Mouse (Mus musculus) neural tube, embryonic 13.5 days (tissue): ENCODE results near the gene Atf6b. TPM values are rescaled to one million over a fixed set of nuclear protein-coding genes. Genes with fewer than 3 reads are reported as not detected.
A peak's percentile ranks its signal among the peaks of the same experiment; 100 is the strongest.

Experiments used
- ATAC-seq: fragments of 200-750 bp; cut with Nextera tagmentation; 2 replicates; pipeline ENCODE4 v1.8.0; 2017; ENCODE audit warnings: low read depth, mild to moderate bottlenecking, moderate TSS enrichment, moderate library complexity
- H3K27ac ChIP-seq: fragments of 300-500 bp; sonication (generic); replicated peaks from 2 replicates; pipeline ENCODE4 v1.5.1; 2015; ENCODE audit warnings: moderate library complexity, mild to moderate bottlenecking, inconsistent platforms
- H3K27me3 ChIP-seq: fragments of 300-500 bp; sonication (generic); 2 replicates; pipeline ENCODE4 v1.6.1; 2015; ENCODE audit warnings: mild to moderate bottlenecking, inconsistent platforms
- H3K36me3 ChIP-seq: fragments of 300-500 bp; sonication (generic); 2 replicates; pipeline ENCODE4 v1.6.1; 2015; ENCODE audit warnings: mild to moderate bottlenecking, inconsistent platforms
- H3K4me1 ChIP-seq: fragments of 300-500 bp; sonication (generic); replicated peaks from 2 replicates; pipeline ENCODE4 v1.6.1; 2015; ENCODE audit warnings: inconsistent platforms
- H3K4me2 ChIP-seq: fragments of 300-500 bp; sonication (generic); 2 replicates; pipeline ENCODE4 v1.6.1; 2015; ENCODE audit warnings: inconsistent platforms, mild to moderate bottlenecking, moderate library complexity
- H3K4me3 ChIP-seq: fragments of 300-500 bp; sonication (generic); 2 replicates; pipeline ENCODE4 v1.5.1; 2015; ENCODE audit warnings: mild to moderate bottlenecking, inconsistent platforms
- H3K9ac ChIP-seq: fragments of 300-500 bp; sonication (generic); 2 replicates; pipeline ENCODE4 v1.6.1; 2015; ENCODE audit warnings: moderate library complexity, mild to moderate bottlenecking, inconsistent platforms
- H3K9me3 ChIP-seq: fragments of 300-500 bp; sonication (generic); 2 replicates; pipeline ENCODE4 v1.6.1; 2016; ENCODE audit warnings: inconsistent platforms
- WGBS: fragments of 180-500 bp; shearing (Covaris S2); methylation state at CpG from one replicate; pipeline ENCODE4 v1.1.7; 2015; 5-methylcytosine and 5-hydroxymethylcytosine counted together
- polyA plus RNA-seq: library from polyadenylated mRNA; unstranded; fragments of >200 nt; fragmentation: Nextera tagmentation; extraction: Ambion mirVana; gene quantifications from 2 replicates; pipeline ENCODE4 v1.2.1, GENCODE M21; 2015

The Atf6b gene
- polyA plus RNA-seq, 1 experiment from 2014 or later, result 106 TPM

DNA sequence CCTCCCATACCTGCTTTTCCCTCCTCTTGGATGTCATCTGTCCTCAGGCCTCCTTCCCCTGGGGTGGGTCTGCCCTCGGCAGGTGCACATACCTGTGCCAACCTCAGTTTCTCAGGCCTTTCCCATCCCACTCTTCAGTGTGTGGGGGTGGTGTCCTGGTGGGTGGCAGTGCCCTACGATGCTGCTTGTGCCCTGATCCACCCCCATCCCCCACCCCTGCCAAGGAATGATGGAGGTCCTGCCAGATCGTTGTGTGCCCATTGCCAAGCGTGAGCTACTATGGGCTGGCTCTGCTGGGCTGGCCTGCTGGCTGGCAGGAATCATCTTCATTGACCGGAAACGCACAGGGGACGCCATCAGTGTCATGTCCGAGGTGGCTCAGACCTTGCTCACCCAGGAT lies 35.9 kb upstream of the Atf6b start:
- Histone ChIP-seq H3K27ac (no peak overlapping the region), H3K9me3 (no peaks in the 10 kb centered on the region), H3K36me3 (peaks cover 59% of the 10 kb centered on the region), H3K4me1 (peaks cover 30% of the 10 kb centered on the region), H3K27me3 (no peaks in the 10 kb centered on the region), H3K4me3 (no peak overlapping the region), H3K4me2 (no peak overlapping the region), H3K9ac (no peak overlapping the region)
- 95% methylated on average over 8 of the region's 8 CpGs for WGBS
- ATAC-seq, result no peak

DNA sequence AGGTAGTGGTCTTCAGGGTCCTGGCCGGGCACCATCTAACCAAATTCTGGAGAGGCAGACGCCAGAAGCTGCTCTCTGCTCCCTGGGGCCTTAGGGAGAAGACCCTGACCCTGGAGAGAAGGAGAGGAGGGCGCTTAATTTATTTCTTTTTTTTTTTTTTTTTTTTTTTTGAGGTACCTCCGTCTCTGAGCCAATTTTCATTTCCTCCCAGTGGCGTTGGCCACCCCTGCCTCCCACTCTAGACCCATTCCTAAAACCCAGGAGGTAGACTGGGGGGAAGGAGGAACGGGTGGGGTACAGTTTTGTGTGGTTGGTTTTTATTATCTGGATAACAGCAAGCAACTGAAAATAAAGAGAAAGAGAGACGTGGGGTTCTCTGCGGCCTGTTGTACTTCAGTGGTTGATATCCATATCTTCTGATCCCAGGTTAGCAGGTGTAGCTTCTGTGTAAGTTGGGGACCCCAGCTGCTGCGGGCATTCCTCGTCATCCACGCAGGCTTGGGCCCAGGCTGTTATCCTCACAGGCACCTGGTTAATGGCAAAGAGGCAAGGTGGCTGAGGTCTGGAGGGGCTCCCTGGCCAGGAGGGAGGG lies 33.8 kb upstream of the Atf6b start:
- no peak overlapping the region for H3K4me3 ChIP-seq
- no peak for ATAC-seq
- H3K27me3 ChIP-seq, result no peaks in the 10 kb centered on the region
- peaks cover 11% of the 10 kb centered on the region for H3K4me1 ChIP-seq
- WGBS, result 88% methylated on average over 11 of the region's 11 CpGs
- H3K9ac ChIP-seq, result no peak overlapping the region
- peaks cover 74% of the 10 kb centered on the region for H3K36me3 ChIP-seq
- no peaks in the 10 kb centered on the region for H3K9me3 ChIP-seq
- no peak overlapping the region for H3K4me2 ChIP-seq
- H3K27ac ChIP-seq, result no peak overlapping the region

- Histone ChIP-seq H3K36me3 (peaks cover 74% of the 10 kb centered on the region), H3K4me1 (peaks cover 4% of the 10 kb centered on the region)
- WGBS, result 93% methylated on average over 10 of the region's 10 CpGs
Observed at GRCm38 (mm10) chr17:34613830-34614229, 33.1 kb upstream of the Atf6b start.

DNA sequence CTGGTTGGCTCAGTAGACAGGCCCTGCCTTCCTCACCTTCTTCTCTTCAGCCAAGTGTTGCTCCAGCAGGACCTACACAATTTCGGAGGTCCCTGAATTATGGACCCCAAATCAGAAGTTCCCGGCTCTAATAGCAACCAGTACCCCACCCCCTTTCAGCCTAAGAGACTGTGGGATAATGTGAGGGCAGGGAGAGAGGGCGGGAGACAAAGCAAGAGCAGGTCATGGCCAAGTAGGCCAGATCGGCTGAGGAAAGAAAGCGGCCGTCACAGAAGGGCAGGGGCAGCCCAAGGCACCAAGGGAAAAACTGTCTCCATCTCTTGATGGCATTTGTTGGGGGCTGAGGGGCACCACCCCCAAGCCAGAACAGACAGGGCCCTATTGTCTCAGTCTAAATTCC lies 31.1 kb upstream of the Atf6b start, which contains the start of gene Egfl8:
TSS of gene Egfl8 (minus strand) at position 101 of the 400 bp plus-strand sequence.
- no peaks in the 10 kb centered on the region for H3K27me3 ChIP-seq
- no peaks in the 10 kb centered on the region for H3K4me1 ChIP-seq
- peak within 1 kb of the TSS; percentile 6 for H3K4me3 ChIP-seq
- no peak for ATAC-seq
- peak within 1 kb of the TSS; percentile 25 for H3K27ac ChIP-seq
- peaks cover 78% of the 10 kb centered on the region for H3K36me3 ChIP-seq
- 66% methylated on average over 6 of the region's 6 CpGs for WGBS
- 0 out of 2 replicates have a peak within 1 kb of the TSS, but pooled peaks have one; percentile 26 for H3K9ac ChIP-seq
- H3K9me3 ChIP-seq, result no peaks in the 10 kb centered on the region
- peak within 1 kb of the TSS; percentile 26; the same call in 1 of the 2 replicates for H3K4me2 ChIP-seq

More at GRCm38 (mm10) chr17:34613830-34614229, 33.1 kb upstream of the Atf6b start:
- Histone ChIP-seq H3K27ac (0 out of 2 replicates have a peak overlapping the region, but pooled peaks have one; percentile 3), H3K4me3 (no peak overlapping the region), H3K9ac (no peak overlapping the region), H3K27me3 (no peaks in the 10 kb centered on the region), H3K4me2 (peak overlapping the region; percentile 26; the same call in 1 of the 2 replicates), H3K9me3 (no peaks in the 10 kb centered on the region)
- ATAC-seq, result no peak

DNA sequence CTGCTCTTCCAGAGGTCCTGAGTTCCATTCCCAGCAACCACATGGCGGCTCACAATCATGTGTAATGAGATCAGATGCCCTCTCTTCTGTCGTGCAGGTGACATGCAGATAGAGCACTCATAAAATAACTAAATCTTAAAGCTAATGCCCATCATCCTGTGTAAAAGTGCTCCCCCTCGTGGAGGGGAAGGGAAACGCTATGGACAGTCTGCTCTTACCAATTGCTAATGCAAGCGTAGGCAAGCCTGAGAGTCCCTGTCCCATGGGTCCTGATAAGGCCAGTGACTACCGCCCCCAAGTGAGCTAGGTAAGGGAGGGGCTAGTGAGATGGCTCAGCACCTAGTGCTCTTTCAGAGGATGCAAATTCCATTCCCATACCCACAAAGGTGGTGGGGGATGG lies 27.9 kb upstream of the Atf6b start:
- Histone ChIP-seq H3K27ac (no peak overlapping the region), H3K9me3 (no peaks in the 10 kb centered on the region), H3K4me2 (no peak overlapping the region), H3K27me3 (no peaks in the 10 kb centered on the region), H3K36me3 (peaks cover 74% of the 10 kb centered on the region), H3K4me1 (no peaks in the 10 kb centered on the region), H3K4me3 (no peak overlapping the region), H3K9ac (no peak overlapping the region)
- no peak for ATAC-seq
- 18% methylated on average over 6 of the region's 6 CpGs for WGBS

- no peaks in the 10 kb centered on the region for H3K27me3 ChIP-seq
- no peak overlapping the region for H3K9ac ChIP-seq
- peaks cover 4% of the 10 kb centered on the region for H3K4me1 ChIP-seq
- H3K9me3 ChIP-seq, result no peaks in the 10 kb centered on the region
- H3K4me3 ChIP-seq, result no peak overlapping the region
- H3K27ac ChIP-seq, result no peak overlapping the region
- no peak overlapping the region for H3K4me2 ChIP-seq
- ATAC-seq, result no peak
- 85% methylated on average over 8 of the region's 8 CpGs for WGBS
- H3K36me3 ChIP-seq, result peaks cover 62% of the 10 kb centered on the region
Observed at GRCm38 (mm10) chr17:34621006-34621405, 25.9 kb upstream of the Atf6b start.

DNA sequence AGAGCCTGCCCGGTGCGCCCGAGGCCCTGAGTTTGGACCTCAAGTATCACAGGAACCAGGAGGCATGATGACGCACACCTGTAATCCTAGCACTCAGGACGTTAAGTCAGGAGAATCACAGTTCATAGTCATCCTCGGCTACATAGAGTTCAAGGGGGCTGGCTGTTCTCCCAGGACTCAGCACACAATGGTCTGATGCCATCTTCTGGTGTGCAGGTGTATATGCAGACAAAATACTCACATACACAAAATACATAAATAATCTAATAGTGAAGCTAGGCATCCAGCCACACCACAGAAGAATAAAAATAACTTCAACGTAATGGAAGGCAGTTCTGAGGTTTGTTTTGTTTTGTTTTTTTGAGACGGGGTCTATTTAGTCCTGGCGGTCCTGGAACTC lies 23.8 kb upstream of the Atf6b start:
- no peaks in the 10 kb centered on the region for H3K9me3 ChIP-seq
- 88% methylated on average over 9 of the region's 9 CpGs for WGBS
- H3K27me3 ChIP-seq, result no peaks in the 10 kb centered on the region
- no peak overlapping the region for H3K9ac ChIP-seq
- no peak overlapping the region for H3K4me2 ChIP-seq
- H3K4me3 ChIP-seq, result no peak overlapping the region
- ATAC-seq, result no peak
- H3K27ac ChIP-seq, result no peak overlapping the region
- H3K4me1 ChIP-seq, result peaks cover 18% of the 10 kb centered on the region
- peaks cover 47% of the 10 kb centered on the region for H3K36me3 ChIP-seq

GRCm38 (mm10) chr17:34624981-34625380 lies 22.0 kb upstream of the Atf6b start:
- Histone ChIP-seq H3K27me3 (peaks cover 5% of the 10 kb centered on the region), H3K4me3 (no peak overlapping the region), H3K36me3 (peaks cover 40% of the 10 kb centered on the region), H3K27ac (no peak overlapping the region), H3K9me3 (no peaks in the 10 kb centered on the region), H3K4me1 (peaks cover 36% of the 10 kb centered on the region), H3K4me2 (no peak overlapping the region), H3K9ac (no peak overlapping the region)
- 95% methylated on average over 3 of the region's 3 CpGs for WGBS
- ATAC-seq, result no peak

DNA sequence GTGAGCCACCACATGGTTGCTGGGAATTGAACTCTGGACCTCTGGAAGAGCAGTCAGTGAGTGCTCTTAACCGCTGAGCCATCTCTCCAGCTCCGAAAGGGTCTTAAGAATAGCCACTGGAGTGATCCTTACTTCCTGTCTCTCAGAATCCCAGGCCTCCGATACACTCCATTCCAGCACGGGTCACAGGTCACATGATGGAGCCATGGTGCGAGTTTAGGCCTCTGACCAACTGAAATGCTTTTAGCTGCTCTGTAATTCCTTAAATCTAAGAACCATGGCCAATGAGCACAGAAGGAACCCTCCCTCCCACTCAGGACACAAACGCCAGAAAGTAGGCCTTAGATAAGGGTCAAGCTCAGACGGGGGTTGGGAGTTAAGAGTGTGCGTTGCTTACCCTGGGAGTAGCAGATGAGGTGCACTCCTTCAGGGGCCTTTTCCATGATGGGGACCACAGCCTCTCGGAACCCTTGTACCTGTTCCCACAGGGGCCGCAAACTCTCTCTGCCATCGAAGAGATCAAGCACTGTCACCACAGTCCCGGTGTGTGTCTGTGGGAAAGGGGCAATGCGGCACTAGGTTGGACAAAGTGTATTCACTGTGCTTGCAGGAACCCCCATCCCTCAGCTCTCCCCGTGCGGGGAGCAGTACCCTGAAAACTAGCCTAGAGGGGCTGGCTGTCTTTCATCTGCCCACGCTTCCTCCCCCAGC lies 20.7 kb upstream of the Atf6b start:
- peak overlapping the region; percentile 94 for H3K27ac ChIP-seq
- H3K27me3 ChIP-seq, result peaks cover 17% of the 10 kb centered on the region
- H3K9ac ChIP-seq, result peak overlapping the region; percentile 80
- 53% methylated on average over 16 of the region's 16 CpGs for WGBS
- no peaks in the 10 kb centered on the region for H3K9me3 ChIP-seq
- ATAC-seq, result no peak
- peak overlapping the region; percentile 74 for H3K4me3 ChIP-seq
- peak overlapping the region; percentile 75 for H3K4me2 ChIP-seq
- peaks cover 30% of the 10 kb centered on the region for H3K36me3 ChIP-seq
- H3K4me1 ChIP-seq, result peaks cover 48% of the 10 kb centered on the region

GRCm38 (mm10) chr17:34626773-34627092 lies 20.2 kb upstream of the Atf6b start:
- Histone ChIP-seq H3K36me3 (peaks cover 25% of the 10 kb centered on the region), H3K4me1 (peaks cover 54% of the 10 kb centered on the region), H3K27me3 (peaks cover 23% of the 10 kb centered on the region), H3K4me2 (peak overlapping the region; percentile 75), H3K9me3 (no peaks in the 10 kb centered on the region), H3K27ac (peak overlapping the region; percentile 94), H3K4me3 (peak overlapping the region; percentile 74), H3K9ac (peak overlapping the region; percentile 80)
- peak; percentile 59 for ATAC-seq
- WGBS, result 0% methylated on average over 18 of the region's 18 CpGs

DNA sequence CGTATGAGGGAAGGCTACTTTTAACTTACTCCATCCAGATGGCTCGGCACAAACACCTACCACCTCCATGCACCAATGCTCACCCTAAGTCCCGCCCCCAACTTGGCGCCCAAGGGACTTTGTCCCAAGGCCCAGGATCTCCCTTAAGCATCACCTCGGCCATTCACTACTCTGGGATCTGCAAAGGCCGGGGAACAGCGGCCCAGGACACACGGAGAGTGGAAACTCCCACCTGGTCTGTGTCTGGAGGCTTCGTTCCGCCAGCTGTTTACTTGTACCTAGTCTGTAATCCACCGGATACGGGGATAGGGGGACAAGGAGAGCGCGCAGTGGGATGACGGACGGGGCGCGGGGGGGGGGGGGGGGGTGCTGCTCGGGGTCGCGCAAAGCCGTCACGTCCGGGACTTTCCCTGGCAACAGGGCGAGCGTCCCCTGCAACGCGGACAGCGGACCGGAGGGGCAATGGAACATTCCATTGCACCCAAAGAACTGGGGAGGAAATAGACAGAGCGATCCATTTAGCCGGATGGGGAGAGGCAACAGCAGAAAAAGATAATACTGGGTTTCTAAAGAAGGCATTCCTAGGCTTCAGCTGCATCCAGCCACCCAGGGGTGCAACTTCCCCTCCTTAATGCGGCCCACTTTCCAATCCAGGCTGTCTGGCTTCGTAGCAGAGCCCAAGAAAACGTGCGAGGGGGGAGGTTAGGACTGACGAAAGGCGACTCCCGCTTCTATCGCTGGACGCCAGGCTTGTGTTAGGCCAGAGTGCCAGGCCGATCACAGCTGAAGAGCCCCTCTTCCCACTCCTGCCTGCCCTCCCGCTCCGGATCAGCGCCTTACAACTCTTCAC lies 19.6 kb upstream of the Atf6b start:
- 1% methylated on average over 43 of the region's 45 CpGs for WGBS

More for the DNA sequence above, 19.6 kb upstream of the Atf6b start:
- Histone ChIP-seq H3K36me3 (peaks cover 20% of the 10 kb centered on the region), H3K27me3 (peaks cover 28% of the 10 kb centered on the region), H3K4me2 (peak overlapping the region; percentile 75), H3K9ac (peak overlapping the region; percentile 80), H3K4me1 (peaks cover 59% of the 10 kb centered on the region), H3K9me3 (no peaks in the 10 kb centered on the region), H3K27ac (peak overlapping the region; percentile 94), H3K4me3 (peak overlapping the region; percentile 74)
- ATAC-seq, result peak; percentile 76
